Mouse (Mus musculus) heart, adult 2 months (tissue): Measurements from ENCODE around the gene Wdr1.
A peak's percentile ranks its signal among the peaks of the same experiment; 100 is the strongest.

ENCODE experiments used
- CTCF ChIP-seq: fragments of 200-600 bp; IDR thresholded peaks from 2 replicates; pipeline ENCODE4 v1.8.1; 2022; ENCODE audit warnings: antibody characterized with exemption, mild to moderate bottlenecking, moderate library complexity
- POLR2A ChIP-seq: fragments of 200-500 bp; IDR thresholded peaks from 2 replicates; pipeline ENCODE4 v1.6.1; 2011; ENCODE audit warnings: mild to moderate bottlenecking, low read depth, low read length, control low read depth; ENCODE audit not compliant: insufficient read depth

DNA sequence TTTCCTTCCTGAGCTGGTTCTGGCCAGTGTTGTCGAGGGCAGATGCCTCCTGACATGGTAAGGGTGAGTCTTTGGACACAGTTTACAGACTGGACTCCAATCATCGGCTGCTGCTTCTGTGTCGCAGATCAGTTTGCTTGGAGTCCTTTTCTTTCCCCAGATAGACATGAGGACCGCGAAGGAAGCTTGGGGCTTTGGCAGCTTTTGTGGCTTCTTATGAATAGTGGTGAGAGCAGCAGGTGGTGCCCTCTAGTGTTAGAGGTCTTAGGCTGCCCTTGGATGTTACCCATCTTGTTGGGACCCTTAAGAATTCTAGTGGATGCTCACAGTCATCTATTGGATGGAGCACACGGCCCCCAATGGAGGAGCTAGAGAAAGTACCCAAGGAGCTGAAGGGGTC, 46.8 kb downstream of the Wdr1 start:
- no peak for TF ChIP-seq POLR2A
- peak; percentile 67 for TF ChIP-seq CTCF
